Mouse (Mus musculus) stomach, embryonic 14.5 days (tissue): ENCODE data around the gene Prss40. TPM values are rescaled to one million over a fixed set of nuclear protein-coding genes. Genes with fewer than 3 reads are reported as not detected.
"Not testable (repeated sequence)": the region's sequence is repeated elsewhere in the genome, so short reads cannot be mapped to it uniquely, and the experiment has no call there.

Source experiments
- ATAC-seq: fragments of 200-750 bp; cut with Nextera tagmentation; 2 replicates; pipeline ENCODE4 v1.8.0; 2017; ENCODE audit warnings: low read depth, moderate TSS enrichment; ENCODE audit not compliant: insufficient number of reproducible peaks, insufficient read depth, low FRiP score
- H3K27ac ChIP-seq: fragments of 300-500 bp; sonication (generic); 2 replicates; pipeline ENCODE4 v1.5.1; 2014; ENCODE audit warnings: mild to moderate bottlenecking, low read length, moderate library complexity, mixed read lengths
- H3K27me3 ChIP-seq: fragments of 300-500 bp; sonication (generic); 2 replicates; pipeline ENCODE4 v1.6.1; 2014; ENCODE audit warnings: low read length, control low read depth, mixed read lengths; ENCODE audit not compliant: control insufficient read depth, insufficient read depth
- H3K36me3 ChIP-seq: fragments of 300-500 bp; sonication (generic); 2 replicates; pipeline ENCODE4 v1.6.1; 2014; ENCODE audit warnings: mild to moderate bottlenecking, control low read depth, low read length, moderate library complexity, mixed read lengths; ENCODE audit not compliant: control insufficient read depth, insufficient read depth
- H3K4me1 ChIP-seq: fragments of 300-500 bp; sonication (generic); 2 replicates; pipeline ENCODE4 v1.6.1; 2014; ENCODE audit warnings: low read length, control low read depth, mixed read lengths; ENCODE audit not compliant: control insufficient read depth, insufficient read depth
- H3K4me2 ChIP-seq: fragments of 300-500 bp; sonication (generic); replicated peaks from 2 replicates; pipeline ENCODE4 v1.6.1; 2014; ENCODE audit warnings: low read depth, low read length, control low read depth
- H3K4me3 ChIP-seq: fragments of 300-500 bp; sonication (generic); 2 replicates; pipeline ENCODE4 v1.5.1; 2014; ENCODE audit warnings: low read depth, low read length, control low read depth
- H3K9ac ChIP-seq: fragments of 300-500 bp; sonication (generic); replicated peaks from 2 replicates; pipeline ENCODE4 v1.6.1; 2014; ENCODE audit warnings: low read depth, mild to moderate bottlenecking, control low read depth, low read length, moderate library complexity, mixed read lengths
- H3K9me3 ChIP-seq: fragments of 300-500 bp; sonication (generic); 2 replicates; pipeline ENCODE4 v1.6.1; 2016; ENCODE audit warnings: low read depth, low read length, control low read depth; ENCODE audit not compliant: control insufficient read depth
- WGBS: fragments of 180-500 bp; shearing (Covaris S2); extraction: QIAGEN DNeasy Blood & Tissue Kit; methylation state at CpG from one replicate; pipeline ENCODE4 v1.1.7; 2014; 5-methylcytosine and 5-hydroxymethylcytosine counted together
- polyA plus RNA-seq: library from polyadenylated mRNA; unstranded; fragments of >200 nt; fragmentation: Nextera tagmentation; extraction: Ambion mirVana; gene quantifications from 2 replicates; pipeline ENCODE4 v1.2.1, GENCODE M21; 2014

The Prss40 gene
- polyA plus RNA-seq, 1 experiment from 2014 or later = not detected

DNA sequence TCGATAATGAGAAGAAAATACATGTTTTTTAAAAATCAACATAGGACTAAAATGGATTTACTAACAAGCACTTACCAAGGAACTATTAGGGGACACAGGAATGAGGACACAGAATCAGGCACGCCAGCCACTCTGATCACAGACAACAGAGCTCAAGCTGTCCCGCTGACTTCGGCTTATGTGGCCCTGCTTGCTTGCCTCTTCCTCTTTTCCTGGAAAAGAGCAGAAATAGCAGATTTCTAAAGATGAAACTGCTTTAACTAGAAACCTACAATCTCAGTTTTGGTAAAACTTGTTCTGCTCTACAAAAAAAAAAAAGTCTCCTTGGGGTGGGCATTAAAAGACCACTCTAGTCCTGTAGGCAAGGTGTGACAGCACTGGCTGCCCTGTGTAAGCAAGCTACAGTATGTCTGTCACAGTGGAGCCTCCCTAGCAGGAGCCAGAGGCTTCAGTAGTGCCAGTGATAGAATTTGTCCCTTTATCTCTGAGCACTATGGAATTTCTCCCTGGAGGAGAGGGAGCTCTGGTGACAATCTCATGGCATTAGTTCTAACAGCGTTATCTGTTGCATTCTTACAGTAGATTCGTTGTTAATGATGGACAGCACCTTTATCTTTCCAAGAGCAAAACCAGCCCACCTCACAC lies 38.4 kb downstream of the Prss40 start:
- ATAC-seq = no peak
- no peak overlapping the region for H3K4me2 ChIP-seq

DNA sequence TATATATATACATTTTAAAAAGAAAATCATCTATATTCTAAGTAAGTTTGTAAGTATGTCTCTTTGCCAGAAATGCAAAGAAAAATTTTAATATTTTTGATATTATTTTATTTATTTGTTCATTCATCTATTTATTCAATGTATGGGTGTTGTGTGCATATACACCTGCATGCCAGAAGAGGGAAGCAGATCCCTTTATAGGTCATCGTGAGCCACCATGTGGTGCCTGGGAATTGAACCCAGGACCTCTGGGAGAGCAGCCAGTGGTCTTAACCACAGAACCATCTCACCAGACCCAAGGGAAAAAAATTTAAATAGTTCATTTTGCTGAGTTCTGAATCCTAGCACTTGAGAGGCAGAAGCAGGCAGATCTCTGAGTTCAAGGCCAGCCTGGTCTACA lies 42.5 kb downstream of the Prss40 start:
- Histone ChIP-seq H3K36me3 (no peaks in the 10 kb centered on the region), H3K9me3 (no peaks in the 10 kb centered on the region), H3K27ac (no peak overlapping the region), H3K4me1 (no peaks in the 10 kb centered on the region), H3K4me2 (no peak overlapping the region), H3K9ac (no peak overlapping the region), H3K4me3 (no peak overlapping the region), H3K27me3 (no peaks in the 10 kb centered on the region)
- ATAC-seq = no peak
- 83% methylated on average over 1 of the region's 1 CpGs for WGBS

More for the DNA sequence above, 38.4 kb downstream of the Prss40 start:
- Histone ChIP-seq H3K27me3 (no peaks in the 10 kb centered on the region), H3K9me3 (no peaks in the 10 kb centered on the region), H3K27ac (no peak overlapping the region), H3K9ac (no peak overlapping the region), H3K4me1 (no peaks in the 10 kb centered on the region), H3K36me3 (no peaks in the 10 kb centered on the region), H3K4me3 (no peak overlapping the region)
- 70% methylated on average over 6 of the region's 6 CpGs for WGBS

DNA sequence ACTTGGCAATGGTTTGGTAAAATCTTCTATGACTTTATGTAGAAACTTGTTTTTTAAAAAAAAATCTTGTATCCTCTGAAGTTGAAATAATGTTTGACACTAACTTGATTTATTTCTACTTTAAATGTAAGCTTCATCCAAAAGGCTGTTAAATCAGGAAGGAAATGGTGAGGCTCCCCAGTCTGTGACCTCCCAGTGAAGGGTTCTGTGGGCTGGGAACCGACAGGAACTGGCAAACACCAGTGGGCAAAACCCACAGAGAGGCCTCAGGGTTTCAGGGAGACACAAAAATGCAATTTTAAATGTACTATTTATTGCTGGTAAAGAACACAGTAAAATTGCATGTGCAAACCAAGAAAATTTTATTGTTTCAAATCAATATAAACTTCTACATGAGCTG lies 42.9 kb downstream of the Prss40 start:
- H3K36me3 ChIP-seq, H3K4me3 ChIP-seq, H3K9me3 ChIP-seq, H3K27ac ChIP-seq, H3K9ac ChIP-seq, H3K4me2 ChIP-seq, H3K27me3 ChIP-seq, ATAC-seq, H3K4me1 ChIP-seq: not testable (repeated sequence)
- WGBS = 15% methylated on average over 1 of the region's 1 CpGs

DNA sequence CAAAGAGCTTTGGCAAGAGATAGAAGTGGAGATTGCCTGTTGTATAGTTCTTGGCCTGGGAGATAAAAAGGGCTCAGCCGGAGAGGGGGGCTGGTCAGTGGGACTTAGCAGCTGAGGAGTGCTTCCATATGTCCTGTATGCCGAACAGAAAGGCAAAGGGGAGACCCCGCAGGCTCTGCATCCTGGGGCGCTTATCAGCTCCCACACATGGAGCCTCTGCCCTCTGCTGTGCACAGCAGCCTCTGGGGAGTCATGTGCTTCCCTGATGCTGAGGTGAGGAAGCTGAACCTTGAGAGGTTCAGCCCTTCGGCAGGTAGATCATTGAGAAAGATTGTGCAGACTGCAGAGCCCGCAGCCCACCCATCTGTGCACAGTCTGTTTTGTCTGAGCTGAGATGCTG lies 43.4 kb downstream of the Prss40 start:
- H3K27me3 ChIP-seq, H3K4me2 ChIP-seq, H3K4me3 ChIP-seq, H3K9me3 ChIP-seq, H3K27ac ChIP-seq, H3K9ac ChIP-seq, H3K4me1 ChIP-seq, H3K36me3 ChIP-seq, ATAC-seq: not testable (repeated sequence)
- 25% methylated on average over 6 of the region's 6 CpGs for WGBS

DNA sequence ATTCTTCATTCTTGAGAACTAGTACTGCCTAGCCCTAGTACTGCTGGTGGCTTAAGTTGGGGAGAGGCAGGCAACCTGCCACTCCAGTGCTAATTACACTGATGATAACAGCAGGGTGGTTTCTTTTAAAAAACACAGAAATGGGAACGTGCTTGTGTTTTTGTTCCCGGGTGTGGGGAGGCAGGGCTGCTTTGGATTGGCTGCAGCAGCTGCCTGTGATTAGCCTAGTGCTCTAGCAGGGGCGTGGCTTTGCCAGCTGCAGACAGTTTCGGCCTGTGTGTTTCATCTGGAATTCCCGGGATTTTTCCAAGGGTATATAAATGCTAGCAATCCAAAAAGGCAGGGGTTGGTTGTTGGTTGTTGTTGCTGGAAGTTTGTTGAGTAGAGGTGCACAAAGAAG lies 44.1 kb downstream of the Prss40 start:
- ATAC-seq = no peak
- Histone ChIP-seq H3K9me3 (no peaks in the 10 kb centered on the region), H3K4me2 (no peak overlapping the region), H3K4me3 (no peak overlapping the region), H3K27ac (no peak overlapping the region), H3K9ac (no peak overlapping the region), H3K4me1 (no peaks in the 10 kb centered on the region), H3K27me3 (no peaks in the 10 kb centered on the region), H3K36me3 (no peaks in the 10 kb centered on the region)
- WGBS = 21% methylated on average over 5 of the region's 5 CpGs

DNA sequence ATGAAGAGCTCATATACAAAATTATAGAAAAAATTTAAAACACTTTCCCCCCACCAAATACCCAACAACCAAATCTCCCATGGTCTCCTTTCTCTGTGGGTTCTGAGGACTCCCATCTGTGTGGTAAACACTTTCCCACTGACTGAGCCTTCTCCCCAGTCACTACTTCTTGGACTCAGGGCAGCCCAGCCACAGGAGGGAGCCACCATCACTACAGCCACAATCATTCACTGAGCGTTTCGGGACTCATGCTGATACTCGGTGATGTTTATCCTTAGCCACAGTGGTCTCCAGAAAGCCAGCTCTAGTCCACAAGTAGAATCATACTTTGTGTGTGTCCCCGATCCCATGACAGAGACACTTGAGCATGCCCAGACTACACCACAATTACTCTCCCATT lies 47.7 kb downstream of the Prss40 start:
- no peak for ATAC-seq
- Histone ChIP-seq H3K4me2 (no peak overlapping the region), H3K36me3 (no peaks in the 10 kb centered on the region), H3K4me1 (no peaks in the 10 kb centered on the region), H3K9ac (no peak overlapping the region), H3K9me3 (no peaks in the 10 kb centered on the region), H3K27me3 (no peaks in the 10 kb centered on the region), H3K27ac (no peak overlapping the region), H3K4me3 (no peak overlapping the region)
- 82% methylated on average over 4 of the region's 4 CpGs for WGBS

DNA sequence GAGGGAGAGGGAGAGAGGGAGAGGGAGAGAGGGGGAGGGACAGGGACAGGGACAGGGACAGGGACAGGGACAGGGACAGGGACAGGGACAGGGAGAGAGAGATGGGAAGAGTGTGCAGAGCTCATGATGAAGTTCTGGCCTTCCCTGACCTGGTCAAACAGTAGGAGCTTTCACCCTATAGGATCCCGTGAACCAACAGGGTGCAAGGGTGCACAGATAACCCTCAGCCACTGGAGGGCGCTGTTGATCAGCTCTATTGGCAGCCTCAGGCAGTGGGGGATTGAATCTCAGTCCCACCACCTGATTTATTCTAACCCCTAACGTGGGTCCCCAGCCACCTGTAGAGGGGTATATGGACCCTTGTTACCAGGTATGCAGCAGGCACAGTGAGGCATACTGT lies 49.7 kb downstream of the Prss40 start:
- no peaks in the 10 kb centered on the region for H3K9me3 ChIP-seq
- no peak for ATAC-seq
- H3K4me2 ChIP-seq = no peak overlapping the region
- 6% methylated on average over 3 of the region's 3 CpGs for WGBS
- H3K9ac ChIP-seq = no peak overlapping the region
- no peaks in the 10 kb centered on the region for H3K4me1 ChIP-seq
- no peak overlapping the region for H3K4me3 ChIP-seq
- no peak overlapping the region for H3K27ac ChIP-seq
- H3K27me3 ChIP-seq = no peaks in the 10 kb centered on the region
- no peaks in the 10 kb centered on the region for H3K36me3 ChIP-seq

DNA sequence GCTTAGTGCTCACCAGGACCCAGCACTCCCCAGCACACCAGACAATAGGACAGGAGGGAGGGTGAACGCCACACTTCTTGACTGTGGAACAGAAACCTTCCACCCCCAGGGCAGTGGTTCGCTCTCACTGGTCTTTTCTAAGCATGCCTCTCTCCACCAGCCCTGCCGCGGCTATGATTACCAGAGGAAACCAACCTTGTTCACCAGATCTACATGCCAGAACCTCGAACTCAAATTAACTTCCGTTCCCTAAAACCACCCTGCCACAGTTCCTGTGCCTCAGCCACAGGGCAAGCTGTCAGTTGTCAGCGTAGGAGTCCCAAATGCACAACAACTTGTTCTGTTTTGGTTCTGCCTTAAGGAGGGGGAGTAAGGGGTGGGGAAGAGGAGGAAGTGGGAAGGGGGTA lies 50.2 kb downstream of the Prss40 start:
- no peak overlapping the region for H3K4me2 ChIP-seq
- no peak for ATAC-seq
- H3K9me3 ChIP-seq = no peaks in the 10 kb centered on the region
- H3K36me3 ChIP-seq = no peaks in the 10 kb centered on the region
- H3K27me3 ChIP-seq = no peaks in the 10 kb centered on the region
- no peak overlapping the region for H3K9ac ChIP-seq
- H3K4me1 ChIP-seq = no peaks in the 10 kb centered on the region
- H3K4me3 ChIP-seq = no peak overlapping the region
- H3K27ac ChIP-seq = no peak overlapping the region
- WGBS = 9% methylated on average over 7 of the region's 7 CpGs

DNA sequence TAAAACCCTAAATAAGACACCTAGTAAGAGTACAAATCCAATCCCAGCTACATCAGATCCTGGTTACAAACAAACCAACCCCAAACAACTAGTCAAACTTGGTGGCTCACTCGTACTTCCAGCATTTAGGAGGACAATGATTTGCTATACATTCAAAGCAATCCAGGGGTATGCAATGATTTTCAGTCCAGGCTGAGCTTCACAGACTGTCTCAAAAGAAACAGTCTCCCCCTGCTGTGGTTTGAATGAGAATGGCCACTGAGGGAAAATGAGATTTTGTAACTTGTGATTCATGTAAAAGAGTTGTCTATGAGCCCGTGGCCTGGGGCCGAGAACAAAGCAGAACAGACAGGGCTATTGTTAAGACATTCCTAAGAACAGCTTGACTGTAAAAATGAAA lies 52.8 kb downstream of the Prss40 start:
- H3K36me3 ChIP-seq = no peaks in the 10 kb centered on the region
- no peak for ATAC-seq
- no peaks in the 10 kb centered on the region for H3K27me3 ChIP-seq
- no peaks in the 10 kb centered on the region for H3K4me1 ChIP-seq
- 89% methylated on average over 3 of the region's 3 CpGs for WGBS
- H3K4me2 ChIP-seq = no peak overlapping the region
- no peaks in the 10 kb centered on the region for H3K9me3 ChIP-seq
- H3K27ac ChIP-seq = no peak overlapping the region
- H3K4me3 ChIP-seq = no peak overlapping the region
- no peak overlapping the region for H3K9ac ChIP-seq
